Mouse (Mus musculus) intestine, embryonic 14.5 days (tissue): ENCODE measurements at regions not wholly inside any gene's neighbourhood (a gene's known extent, or its start where the extent isn't known, plus 50 kb on each side); places are given as distances from the start of the nearest gene placed in this dataset.

Experiments
- ATAC-seq: fragments of 200-750 bp; cut with Nextera tagmentation; replicated peaks from 2 replicates; pipeline ENCODE4 v1.8.0; 2017; ENCODE audit warnings: low read depth, moderate number of reproducible peaks, moderate TSS enrichment, moderate library complexity; ENCODE audit not compliant: low FRiP score, low TSS enrichment
- DNase-seq: peaks from one replicate; pipeline ENCODE4 v3.0.0-alpha.2; 2018; ENCODE audit warnings: low spot score
- H3K27ac ChIP-seq: fragments of 300-500 bp; sonication (generic); 2 replicates; pipeline ENCODE4 v1.5.1; 2014; ENCODE audit warnings: low read depth, mild to moderate bottlenecking, control low read depth
- H3K27me3 ChIP-seq: fragments of 300-500 bp; sonication (generic); replicated peaks from 2 replicates; pipeline ENCODE4 v1.6.1; 2014; ENCODE audit warnings: low read length, control low read depth; ENCODE audit not compliant: control insufficient read depth, insufficient read depth
- H3K36me3 ChIP-seq: fragments of 300-500 bp; sonication (generic); 2 replicates; pipeline ENCODE4 v1.6.1; 2014; ENCODE audit warnings: low read length, control low read depth; ENCODE audit not compliant: control insufficient read depth, insufficient read depth
- H3K4me1 ChIP-seq: fragments of 300-500 bp; sonication (generic); replicated peaks from 2 replicates; pipeline ENCODE4 v1.6.1; 2014; ENCODE audit warnings: low read length, control low read depth, mixed read lengths; ENCODE audit not compliant: control insufficient read depth, insufficient read depth
- H3K4me2 ChIP-seq: fragments of 300-500 bp; sonication (generic); 2 replicates; pipeline ENCODE4 v1.6.1; 2014; ENCODE audit warnings: low read length
- H3K4me3 ChIP-seq: fragments of 300-500 bp; sonication (generic); 2 replicates; pipeline ENCODE4 v1.5.1; 2014; ENCODE audit warnings: low read depth, low read length, control low read depth, mixed read lengths
- H3K9ac ChIP-seq: fragments of 300-500 bp; sonication (generic); 2 replicates; pipeline ENCODE4 v1.6.1; 2014; ENCODE audit warnings: mild to moderate bottlenecking, low read length
- H3K9me3 ChIP-seq: fragments of 300-500 bp; sonication (generic); 2 replicates; pipeline ENCODE4 v1.6.1; 2016; ENCODE audit warnings: low read length, control low read depth; ENCODE audit not compliant: control insufficient read depth
- WGBS: fragments of 180-500 bp; shearing (Covaris S2); extraction: QIAGEN DNeasy Blood & Tissue Kit; methylation state at CpG from one replicate; pipeline ENCODE4 v1.1.7; 2014; 5-methylcytosine and 5-hydroxymethylcytosine counted together

- no peaks in the 10 kb centered on the region for H3K36me3 ChIP-seq
- H3K4me3 ChIP-seq, result no peak overlapping the region
- no peak overlapping the region for H3K27ac ChIP-seq
- no peak overlapping the region for H3K4me2 ChIP-seq
- H3K27me3 ChIP-seq, result no peaks in the 10 kb centered on the region
- H3K9me3 ChIP-seq, result no peaks in the 10 kb centered on the region
- no peaks in the 10 kb centered on the region for H3K4me1 ChIP-seq
- no peak overlapping the region for H3K9ac ChIP-seq
- ATAC-seq (peak; percentile 60; the same call in 1 of the 2 replicates), DNase-seq (no peak)
- 63% methylated on average over 5 of the region's 5 CpGs for WGBS
Measured at GRCm38 (mm10) chr1:125508594-125509257, 51.7 kb upstream of the Slc35f5 start.
